Mouse (Mus musculus) CH12F3 (cell line): ENCODE measurements around the gene Ifna7.
"Not testable (repeated sequence)": the region's sequence is repeated elsewhere in the genome, so short reads cannot be mapped to it uniquely, and the experiment has no call there.

Source experiments
- in situ Hi-C: fragments of 300-500 bp; cut with MboI; formaldehyde crosslinking; loops from 2 replicates; pipeline ENCODE4 v1.14.3; 2020; ENCODE audit warnings: low sequenced_read_pairs

Ifna7 gene

DNA sequence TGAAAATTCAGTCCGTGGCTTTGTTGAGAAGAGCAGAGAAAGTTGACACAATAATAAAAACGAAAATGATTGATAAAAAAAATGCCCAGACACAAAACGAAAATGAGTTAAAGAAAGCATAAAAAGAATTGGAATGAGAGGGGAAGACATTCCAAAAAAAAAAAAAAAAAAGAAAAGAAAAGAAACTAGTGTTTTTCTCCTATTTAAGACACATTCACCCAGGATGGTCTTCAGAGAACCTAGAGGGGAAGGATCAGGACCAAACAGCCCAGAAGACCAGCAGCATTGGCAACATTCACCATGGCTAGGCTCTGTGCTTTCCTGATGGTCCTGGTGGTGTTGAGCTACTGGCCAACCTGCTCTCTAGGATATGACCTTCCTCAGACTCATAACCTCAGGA is at the start of gene Ifna7:
Gene Ifna7, plus strand, starts transcription at position 301 of the 400 bp plus-strand sequence.
- in situ Hi-C loops = no loop called here

GRCm38 (mm10) chr4:88773534-88773933 is 42.5 kb upstream of the Ifna7 start, which contains the start of gene Gm13290:
Gene Gm13290 (plus strand): TSS chr4:88773834.
- in situ Hi-C loops = not testable (repeated sequence)

GRCm38 (mm10) chr4:88776622-88777021 is 39.4 kb upstream of the Ifna7 start, which contains the start of gene Gm13289:
Gene Gm13289 (plus strand): TSS chr4:88776922.
- in situ Hi-C loops = not testable (repeated sequence)

GRCm38 (mm10) chr4:88779550-88779949 is 36.5 kb upstream of the Ifna7 start, which contains the start of gene Gm13272:
Gene Gm13272 (plus strand): TSS chr4:88779850.
- in situ Hi-C loops = not testable (repeated sequence)

GRCm38 (mm10) chr4:88780320-88780719 is 35.7 kb upstream of the Ifna7 start:
- in situ Hi-C loops = not testable (repeated sequence)

- in situ Hi-C loops = not testable (repeated sequence)
These were observed 34.2 kb upstream of the Ifna7 start, which contains the start of gene Ifnz for GRCm38 (mm10) chr4:88781831-88782230. Gene Ifnz (plus strand): TSS chr4:88782131.

DNA sequence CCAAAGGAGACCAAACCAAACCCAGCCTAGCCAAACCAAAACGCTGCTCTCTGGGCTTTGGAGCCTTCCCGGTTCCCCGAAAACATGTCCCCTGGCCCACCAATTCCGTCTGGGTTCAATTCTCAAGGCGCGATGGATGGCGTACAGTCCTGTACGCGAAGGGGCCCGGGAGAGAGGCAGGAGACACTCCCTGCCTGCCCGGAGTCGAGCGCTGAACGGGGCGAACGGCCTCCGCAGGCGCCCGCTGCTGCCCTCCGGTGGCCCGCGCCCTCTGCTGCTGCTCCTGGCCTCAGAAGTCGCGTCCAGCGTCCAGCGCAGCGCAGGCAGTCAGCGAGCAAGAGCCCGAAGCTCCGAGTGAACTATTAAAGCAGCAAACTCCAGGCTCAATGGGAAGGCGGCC is 33.7 kb upstream of the Ifna7 start:
- in situ Hi-C loops = not testable (repeated sequence)

DNA sequence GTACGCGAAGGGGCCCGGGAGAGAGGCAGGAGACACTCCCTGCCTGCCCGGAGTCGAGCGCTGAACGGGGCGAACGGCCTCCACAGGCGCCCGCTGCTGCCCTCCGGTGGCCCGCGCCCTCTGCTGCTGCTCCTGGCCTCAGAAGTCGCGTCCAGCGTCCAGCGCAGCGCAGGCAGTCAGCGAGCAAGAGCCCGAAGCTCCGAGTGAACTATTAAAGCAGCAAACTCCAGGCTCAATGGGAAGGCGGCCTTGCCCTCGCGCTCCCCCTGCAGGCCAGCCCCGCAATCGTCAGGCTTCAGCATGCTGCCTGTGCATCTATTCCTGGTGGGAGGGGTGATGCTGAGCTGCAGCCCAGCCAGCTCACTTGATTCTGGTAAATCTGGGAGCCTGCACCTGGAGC is 30.6 kb upstream of the Ifna7 start, which contains the start of gene Gm13276:
Gene Gm13276, plus strand, starts transcription at position 301 of the 400 bp plus-strand sequence.
- in situ Hi-C loops = not testable (repeated sequence)

GRCm38 (mm10) chr4:88788402-88788801 is 27.6 kb upstream of the Ifna7 start, which contains the start of gene Gm13277:
Gene Gm13277 (plus strand): TSS chr4:88788632.
- in situ Hi-C loops = not testable (repeated sequence)

DNA sequence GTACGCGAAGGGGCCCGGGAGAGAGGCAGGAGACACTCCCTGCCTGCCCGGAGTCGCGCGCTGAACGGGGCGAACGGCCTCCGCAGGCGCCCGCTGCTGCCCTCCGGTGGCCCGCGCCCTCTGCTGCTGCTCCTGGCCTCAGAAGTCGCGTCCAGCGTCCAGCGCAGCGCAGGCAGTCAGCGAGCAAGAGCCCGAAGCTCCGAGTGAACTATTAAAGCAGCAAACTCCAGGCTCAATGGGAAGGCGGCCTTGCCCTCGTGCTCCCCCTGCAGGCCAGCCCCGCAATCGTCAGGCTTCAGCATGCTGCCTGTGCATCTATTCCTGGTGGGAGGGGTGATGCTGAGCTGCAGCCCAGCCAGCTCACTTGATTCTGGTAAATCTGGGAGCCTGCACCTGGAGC is 24.8 kb upstream of the Ifna7 start, which contains the start of gene Gm13278:
Gene Gm13278, plus strand, starts transcription at position 301 of the 400 bp plus-strand sequence.
- in situ Hi-C loops = not testable (repeated sequence)

DNA sequence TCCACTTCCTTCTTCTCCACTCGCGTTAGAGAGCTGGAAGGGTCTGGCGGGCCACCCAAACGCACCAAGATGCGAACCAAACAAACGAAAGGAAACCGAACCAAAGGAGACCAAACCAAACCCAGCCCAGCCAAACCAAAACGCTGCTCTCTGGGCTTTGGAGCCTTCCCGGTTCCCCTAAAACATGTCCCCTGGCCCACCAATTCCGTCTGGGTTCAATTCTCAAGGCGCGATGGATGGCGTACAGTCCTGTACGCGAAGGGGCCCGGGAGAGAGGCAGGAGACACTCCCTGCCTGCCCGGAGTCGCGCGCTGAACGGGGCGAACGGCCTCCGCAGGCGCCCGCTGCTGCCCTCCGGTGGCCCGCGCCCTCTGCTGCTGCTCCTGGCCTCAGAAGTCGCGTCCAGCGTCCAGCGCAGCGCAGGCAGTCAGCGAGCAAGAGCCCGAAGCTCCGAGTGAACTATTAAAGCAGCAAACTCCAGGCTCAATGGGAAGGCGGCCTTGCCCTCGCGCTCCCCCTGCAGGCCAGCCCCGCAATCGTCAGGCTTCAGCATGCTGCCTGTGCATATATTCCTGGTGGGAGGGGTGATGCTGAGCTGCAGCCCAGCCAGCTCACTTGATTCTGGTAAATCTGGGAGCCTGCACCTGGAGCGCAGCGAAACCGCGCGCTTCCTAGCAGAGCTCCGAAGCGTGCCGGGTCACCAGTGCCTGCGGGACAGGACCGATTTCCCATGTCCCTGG is 21.9 kb upstream of the Ifna7 start, which contains the start of gene Gm13275:
Gene Gm13275, plus strand, starts transcription at position 552 of the 740 bp plus-strand sequence.
- in situ Hi-C loops = not testable (repeated sequence)

- in situ Hi-C loops = not testable (repeated sequence)
These were observed 18.9 kb upstream of the Ifna7 start, which contains the start of gene Gm13279 for GRCm38 (mm10) chr4:88797097-88797496. Gene Gm13279 (plus strand): TSS chr4:88797397.

GRCm38 (mm10) chr4:88799365-88799764 is 16.7 kb upstream of the Ifna7 start, which contains the start of gene Gm13285:
Gene Gm13285 (plus strand): TSS chr4:88799665.
- in situ Hi-C loops = not testable (repeated sequence)

DNA sequence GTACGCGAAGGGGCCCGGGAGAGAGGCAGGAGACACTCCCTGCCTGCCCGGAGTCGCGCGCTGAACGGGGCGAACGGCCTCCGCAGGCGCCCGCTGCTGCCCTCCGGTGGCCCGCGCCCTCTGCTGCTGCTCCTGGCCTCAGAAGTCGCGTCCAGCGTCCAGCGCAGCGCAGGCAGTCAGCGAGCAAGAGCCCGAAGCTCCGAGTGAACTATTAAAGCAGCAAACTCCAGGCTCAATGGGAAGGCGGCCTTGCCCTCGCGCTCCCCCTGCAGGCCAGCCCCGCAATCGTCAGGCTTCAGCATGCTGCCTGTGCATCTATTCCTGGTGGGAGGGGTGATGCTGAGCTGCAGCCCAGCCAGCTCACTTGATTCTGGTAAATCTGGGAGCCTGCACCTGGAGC is 13.1 kb upstream of the Ifna7 start, which contains the start of gene Gm13287:
Gene Gm13287, plus strand, starts transcription at position 301 of the 400 bp plus-strand sequence.
- in situ Hi-C loops = not testable (repeated sequence)

DNA sequence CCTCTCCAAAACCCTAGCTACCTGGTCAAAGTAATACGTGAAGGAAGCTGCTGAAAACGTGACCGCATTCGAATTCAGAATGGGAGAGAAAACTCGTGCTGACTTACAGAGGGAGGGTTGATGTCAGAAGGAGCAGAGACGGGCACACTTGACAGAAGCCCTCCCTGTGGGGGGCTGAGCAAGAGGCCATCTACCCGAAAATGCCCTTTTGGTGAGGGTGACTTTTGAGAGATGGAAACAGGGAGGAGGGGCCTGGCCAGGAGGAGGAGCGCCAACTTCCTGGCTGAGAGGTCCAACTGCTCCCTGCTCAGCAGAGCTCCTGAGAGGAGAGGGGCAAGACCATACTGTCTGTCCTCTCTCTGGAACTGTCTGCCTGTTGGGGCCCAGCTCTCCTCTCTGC is 10.8 kb upstream of the Ifna7 start, which contains the start of gene Gm13288:
Gene Gm13288, plus strand, starts transcription at position 301 of the 400 bp plus-strand sequence.
- in situ Hi-C loops = not testable (repeated sequence)

- in situ Hi-C loops = not testable (repeated sequence)
These were observed 10.3 kb upstream of the Ifna7 start for GRCm38 (mm10) chr4:88805761-88806160.

DNA sequence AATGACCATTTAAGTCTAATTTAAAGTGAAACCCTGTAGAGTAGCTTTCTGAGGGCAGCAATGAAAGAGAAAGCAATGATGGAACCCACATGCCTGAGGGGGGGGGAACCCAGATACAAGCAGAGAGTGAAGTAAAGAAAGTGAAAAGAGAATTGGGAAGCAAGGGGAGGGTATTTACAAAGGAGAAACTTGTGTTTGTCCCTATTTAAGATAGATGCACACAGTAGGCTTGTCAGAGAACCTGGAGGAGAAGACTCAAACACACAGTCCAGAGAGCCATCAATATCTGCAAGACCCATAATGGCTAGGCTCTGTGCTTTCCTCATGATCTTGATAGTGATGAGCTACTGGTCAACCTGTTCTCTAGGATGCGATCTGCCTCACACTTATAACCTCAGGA is 3.6 kb downstream of the Ifna7 start, which contains the start of gene Ifna11:
Gene Ifna11, plus strand, starts transcription at position 301 of the 400 bp plus-strand sequence.
- in situ Hi-C loops = no loop called here

DNA sequence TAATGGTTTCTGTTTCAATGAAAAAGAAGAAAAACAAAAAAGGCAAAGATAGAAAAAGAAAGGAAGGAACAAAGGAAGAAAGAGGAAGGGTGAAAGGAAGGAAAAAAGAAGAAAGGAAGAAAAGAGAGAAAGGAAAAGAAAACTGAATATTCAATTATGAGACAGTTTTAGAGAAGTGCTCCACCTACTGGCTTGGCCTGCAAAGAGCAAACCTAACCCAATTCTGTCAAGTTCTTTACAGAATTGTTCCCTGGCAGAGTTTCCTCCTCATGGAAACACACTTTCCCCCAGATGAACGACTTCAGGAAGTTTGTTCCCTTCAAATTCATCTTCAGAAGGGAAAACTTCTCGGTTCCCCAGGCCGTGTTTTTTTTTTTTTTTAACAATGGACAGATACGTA is 7.0 kb downstream of the Ifna7 start:
- in situ Hi-C loops = no loop called here

DNA sequence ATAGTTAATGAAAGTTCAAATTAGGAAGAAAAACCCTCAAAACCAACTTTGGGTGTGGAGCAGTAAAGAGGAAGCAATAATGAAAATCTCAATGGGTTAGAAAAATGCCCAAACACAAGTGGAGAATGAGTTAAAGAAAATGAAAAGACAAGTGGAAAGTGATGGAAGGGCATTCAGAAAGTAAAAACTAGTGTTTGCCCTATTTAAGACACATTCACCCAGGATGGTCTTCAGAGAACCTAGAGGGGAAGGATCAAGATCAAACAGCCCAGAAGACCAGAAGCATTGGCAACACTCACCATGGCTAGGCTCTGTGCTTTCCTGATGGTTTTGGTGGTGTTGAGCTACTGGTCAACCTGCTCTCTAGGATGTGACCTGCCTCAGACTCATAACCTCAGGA is 11.1 kb downstream of the Ifna7 start, which contains the start of gene Ifna6:
Gene Ifna6, plus strand, starts transcription at position 301 of the 400 bp plus-strand sequence.
- in situ Hi-C loops = not testable (repeated sequence)

- in situ Hi-C loops = no loop called here
These were observed 14.5 kb downstream of the Ifna7 start for GRCm38 (mm10) chr4:88830523-88830922.

GRCm38 (mm10) chr4:88835225-88835624 is 19.2 kb downstream of the Ifna7 start, which contains the start of gene Ifna5:
Gene Ifna5 (plus strand): TSS chr4:88835525.
- in situ Hi-C loops = not testable (repeated sequence)
